Mouse (Mus musculus): ENCODE results near the gene Paf1. TPM values are rescaled to one million over a fixed set of nuclear protein-coding genes. Genes with fewer than 3 reads are reported as not detected.

Gene Paf1
- polyA plus RNA-seq, 1 experiment from 2014 or later = 60.2 TPM

- peak; percentile 88 for TF ChIP-seq CTCF (IDR thresholded peaks at IDR 0.05; ENCODE audit: low read depth)
- peak; percentile 63 for DNase-seq (ENCODE audit: low spot score)
- H3K9me3 ChIP-seq (replicated peaks; ENCODE audit: low read length) = no peaks in the 10 kb centered on the region
- H3K4me3 ChIP-seq (replicated peaks; ENCODE audit: low read depth, low read length) = no peak overlapping the region
- no peaks in the 10 kb centered on the region for H3K27me3 ChIP-seq (ENCODE audit: insufficient read depth, low read length)
- H3K27ac ChIP-seq = no peak overlapping the region
- no peak for ATAC-seq (replicated peaks; ENCODE audit: low FRiP score, low read depth)
- no peaks in the 10 kb centered on the region for H3K36me3 ChIP-seq (ENCODE audit: insufficient read depth, low read length)
- H3K9ac ChIP-seq (ENCODE audit: low read depth, low read length) = no peak overlapping the region
- WGBS = 11% methylated on average over 12 of the region's 12 CpGs
- no peaks in the 10 kb centered on the region for H3K4me1 ChIP-seq (replicated peaks; ENCODE audit: insufficient read depth, low read length)
- H3K4me2 ChIP-seq (ENCODE audit: low read length) = no peak overlapping the region
These were observed 53.7 kb downstream of the Paf1 start for GRCm38 (mm10) chr7:28446446-28446845.

- H3K4me1 ChIP-seq (replicated peaks; ENCODE audit: insufficient read depth, low read length) = no peaks in the 10 kb centered on the region
- ATAC-seq (replicated peaks; ENCODE audit: low FRiP score, low read depth) (no peak), DNase-seq (ENCODE audit: low spot score) (no peak)
- no peak overlapping the region for H3K27ac ChIP-seq
- TF ChIP-seq CTCF (IDR thresholded peaks at IDR 0.05; ENCODE audit: low read depth) = no peak
- WGBS = 24% methylated on average over 12 of the region's 12 CpGs
- H3K36me3 ChIP-seq (ENCODE audit: insufficient read depth, low read length) = no peaks in the 10 kb centered on the region
- H3K27me3 ChIP-seq (ENCODE audit: insufficient read depth, low read length) = no peaks in the 10 kb centered on the region
- no peak overlapping the region for H3K9ac ChIP-seq (ENCODE audit: low read depth, low read length)
- no peak overlapping the region for H3K4me3 ChIP-seq (replicated peaks; ENCODE audit: low read depth, low read length)
- no peaks in the 10 kb centered on the region for H3K9me3 ChIP-seq (replicated peaks; ENCODE audit: low read length)
- H3K4me2 ChIP-seq (ENCODE audit: low read length) = no peak overlapping the region
These were observed 54.5 kb downstream of the Paf1 start for GRCm38 (mm10) chr7:28447101-28447830.

- TF ChIP-seq CTCF (IDR thresholded peaks at IDR 0.05; ENCODE audit: low read depth) = no peak
- WGBS = 68% methylated on average over 13 of the region's 13 CpGs
- ATAC-seq (replicated peaks; ENCODE audit: low FRiP score, low read depth) (no peak), DNase-seq (ENCODE audit: low spot score) (no peak)
- Histone ChIP-seq H3K27me3 (ENCODE audit: insufficient read depth, low read length) (no peaks in the 10 kb centered on the region), H3K4me3 (replicated peaks; ENCODE audit: low read depth, low read length) (no peak overlapping the region), H3K9me3 (replicated peaks; ENCODE audit: low read length) (no peaks in the 10 kb centered on the region), H3K9ac (ENCODE audit: low read depth, low read length) (no peak overlapping the region), H3K4me1 (replicated peaks; ENCODE audit: insufficient read depth, low read length) (0 out of 2 replicates have a peak, but pooled peaks cover 3% of the 10 kb centered on the region), H3K27ac (no peak overlapping the region), H3K36me3 (ENCODE audit: insufficient read depth, low read length) (no peaks in the 10 kb centered on the region), H3K4me2 (ENCODE audit: low read length) (no peak overlapping the region)
These were observed 55.4 kb downstream of the Paf1 start for GRCm38 (mm10) chr7:28447865-28448820.

Other genes with a start within 250 kb of the Paf1 start
- gene Fbl, start 223.2 kb upstream of the Paf1 start, polyA plus RNA-seq (2015; fragmentation: Nextera tagmentation; extraction: Ambion mirVana) = 111 and 114 TPM in 2 replicates
- gene Dyrk1b, start 213.5 kb upstream of the Paf1 start, polyA plus RNA-seq (2015; fragmentation: Nextera tagmentation; extraction: Ambion mirVana) = 13.1 and 15.0 TPM in 2 replicates
- 4.5 and 10.9 TPM in 2 replicates for gene Eid2, start 125.1 kb upstream of the Paf1 start, polyA plus RNA-seq (2015; fragmentation: Nextera tagmentation; extraction: Ambion mirVana)
- gene Eid2b, start 115.2 kb upstream of the Paf1 start, polyA plus RNA-seq (2015; fragmentation: Nextera tagmentation; extraction: Ambion mirVana) = 13.8 and 15.6 TPM in 2 replicates
- gene Selenov, start 101.8 kb upstream of the Paf1 start, polyA plus RNA-seq (2015; fragmentation: Nextera tagmentation; extraction: Ambion mirVana) = 0.14 and 0.26 TPM in 2 replicates
- gene Dll3, start 90.7 kb upstream of the Paf1 start, polyA plus RNA-seq (2015; fragmentation: Nextera tagmentation; extraction: Ambion mirVana) = 0.43 and 0.45 TPM in 2 replicates
- 117 and 122 TPM in 2 replicates for gene Timm50, start 80.9 kb upstream of the Paf1 start, polyA plus RNA-seq (2015; fragmentation: Nextera tagmentation; extraction: Ambion mirVana)
- gene Supt5, start 54.2 kb upstream of the Paf1 start, polyA plus RNA-seq (2015; fragmentation: Nextera tagmentation; extraction: Ambion mirVana) = 53.4 and 59.8 TPM in 2 replicates
- gene Rps16, start 42.3 kb upstream of the Paf1 start, polyA plus RNA-seq (2015; fragmentation: Nextera tagmentation; extraction: Ambion mirVana) = 1,088 and 1,198 TPM in 2 replicates
- 29.9 and 33.3 TPM in 2 replicates for gene Plekhg2, start 20.4 kb upstream of the Paf1 start, polyA plus RNA-seq (2015; fragmentation: Nextera tagmentation; extraction: Ambion mirVana)
- 18.6 and 19.6 TPM in 2 replicates for gene Zfp36, start 12.7 kb upstream of the Paf1 start, polyA plus RNA-seq (2015; fragmentation: Nextera tagmentation; extraction: Ambion mirVana)
- gene Med29, start 243 bp upstream of the Paf1 start, polyA plus RNA-seq (2015; fragmentation: Nextera tagmentation; extraction: Ambion mirVana) = 44.6 and 47.8 TPM in 2 replicates
- 19.5 and 23.8 TPM in 2 replicates for gene Gmfg, start 44.5 kb downstream of the Paf1 start, polyA plus RNA-seq (2015; fragmentation: Nextera tagmentation; extraction: Ambion mirVana)
- 2.1 and 2.8 TPM in 2 replicates for gene Lrfn1, start 59.0 kb downstream of the Paf1 start, polyA plus RNA-seq (2015; fragmentation: Nextera tagmentation; extraction: Ambion mirVana)
- gene Ifnl2, start 117.5 kb downstream of the Paf1 start, polyA plus RNA-seq (2015; fragmentation: Nextera tagmentation; extraction: Ambion mirVana) = not detected in 2 replicates
- not detected in 2 replicates for gene Ifnl3, start 129.9 kb downstream of the Paf1 start, polyA plus RNA-seq (2015; fragmentation: Nextera tagmentation; extraction: Ambion mirVana)
- gene Sycn, start 147.9 kb downstream of the Paf1 start, polyA plus RNA-seq (2015; fragmentation: Nextera tagmentation; extraction: Ambion mirVana) = 0.27 and 0.45 TPM in 2 replicates
- gene Nccrp1, start 154.3 kb downstream of the Paf1 start, polyA plus RNA-seq (2015; fragmentation: Nextera tagmentation; extraction: Ambion mirVana) = 5.5 and 7.3 TPM in 2 replicates
- gene Samd4b, start 205.2 kb downstream of the Paf1 start, polyA plus RNA-seq (2015; fragmentation: Nextera tagmentation; extraction: Ambion mirVana) = 18.4 and 19.5 TPM in 2 replicates
- gene Pak4, start 205.2 kb downstream of the Paf1 start, polyA plus RNA-seq (2015; fragmentation: Nextera tagmentation; extraction: Ambion mirVana) = 33.5 and 36.6 TPM in 2 replicates
- not detected in 2 replicates for gene Acp7, start 238.4 kb downstream of the Paf1 start, polyA plus RNA-seq (2015; fragmentation: Nextera tagmentation; extraction: Ambion mirVana)